Mouse (Mus musculus) forebrain, embryonic 14.5 days (tissue): ENCODE measurements around the gene Nxt1. TPM values are rescaled to one million over a fixed set of nuclear protein-coding genes. Genes with fewer than 3 reads are reported as not detected.

Source experiments
- ATAC-seq: fragments of 200-750 bp; cut with Nextera tagmentation; 2 replicates; pipeline ENCODE4 v1.8.0; 2017; ENCODE audit warnings: mild to moderate bottlenecking, moderate library complexity
- DNase-seq: peaks from one replicate; pipeline ENCODE4 v3.0.0-alpha.2; 2015; ENCODE audit warnings: low spot score
- H3K27ac ChIP-seq: fragments of 300-500 bp; sonication (generic); 2 replicates; pipeline ENCODE4 v1.5.1; 2014; ENCODE audit warnings: low read depth, mild to moderate bottlenecking, control low read depth, low read length, moderate library complexity
- H3K27me3 ChIP-seq: fragments of 300-500 bp; sonication (generic); replicated peaks from 2 replicates; pipeline ENCODE4 v1.6.1; 2014; ENCODE audit warnings: low read length, control low read depth, mixed read lengths; ENCODE audit not compliant: control insufficient read depth, insufficient read depth
- H3K36me3 ChIP-seq: fragments of 300-500 bp; sonication (generic); 2 replicates; pipeline ENCODE4 v1.6.1; 2014; ENCODE audit warnings: low read length, control low read depth; ENCODE audit not compliant: control insufficient read depth, insufficient read depth
- H3K4me1 ChIP-seq: fragments of 300-500 bp; sonication (generic); 2 replicates; pipeline ENCODE4 v1.6.1; 2014; ENCODE audit warnings: antibody characterized with exemption, low read length, control low read depth; ENCODE audit not compliant: control insufficient read depth, insufficient read depth
- H3K4me2 ChIP-seq: fragments of 300-500 bp; sonication (generic); 2 replicates; pipeline ENCODE4 v1.6.1; 2014; ENCODE audit warnings: mild to moderate bottlenecking, control low read depth, low read length
- H3K4me3 ChIP-seq: fragments of 300-500 bp; sonication (generic); 2 replicates; pipeline ENCODE4 v1.5.1; 2014; ENCODE audit warnings: low read depth, low read length, control low read depth
- H3K9ac ChIP-seq: fragments of 300-500 bp; sonication (generic); 2 replicates; pipeline ENCODE4 v1.6.1; 2014; ENCODE audit warnings: mild to moderate bottlenecking, low read length, control low read depth, moderate library complexity
- H3K9me3 ChIP-seq: fragments of 300-500 bp; sonication (generic); replicated peaks from 2 replicates; pipeline ENCODE4 v1.6.1; 2016; ENCODE audit warnings: low read length, control low read depth, mixed read lengths; ENCODE audit not compliant: control insufficient read depth
- WGBS: fragments of 180-500 bp; shearing (Covaris S2); extraction: QIAGEN DNeasy Blood & Tissue Kit; methylation state at CpG from one replicate; pipeline ENCODE4 v1.1.7; 2014; 5-methylcytosine and 5-hydroxymethylcytosine counted together
- polyA plus RNA-seq: library from polyadenylated mRNA; unstranded; fragments of >200 nt; fragmentation: Nextera tagmentation; extraction: Ambion mirVana; gene quantifications from 2 replicates; pipeline ENCODE4 v1.2.1, GENCODE M21; 2014

The Nxt1 gene
- 79.0 and 95.2 TPM in 2 replicates for polyA plus RNA-seq

DNA sequence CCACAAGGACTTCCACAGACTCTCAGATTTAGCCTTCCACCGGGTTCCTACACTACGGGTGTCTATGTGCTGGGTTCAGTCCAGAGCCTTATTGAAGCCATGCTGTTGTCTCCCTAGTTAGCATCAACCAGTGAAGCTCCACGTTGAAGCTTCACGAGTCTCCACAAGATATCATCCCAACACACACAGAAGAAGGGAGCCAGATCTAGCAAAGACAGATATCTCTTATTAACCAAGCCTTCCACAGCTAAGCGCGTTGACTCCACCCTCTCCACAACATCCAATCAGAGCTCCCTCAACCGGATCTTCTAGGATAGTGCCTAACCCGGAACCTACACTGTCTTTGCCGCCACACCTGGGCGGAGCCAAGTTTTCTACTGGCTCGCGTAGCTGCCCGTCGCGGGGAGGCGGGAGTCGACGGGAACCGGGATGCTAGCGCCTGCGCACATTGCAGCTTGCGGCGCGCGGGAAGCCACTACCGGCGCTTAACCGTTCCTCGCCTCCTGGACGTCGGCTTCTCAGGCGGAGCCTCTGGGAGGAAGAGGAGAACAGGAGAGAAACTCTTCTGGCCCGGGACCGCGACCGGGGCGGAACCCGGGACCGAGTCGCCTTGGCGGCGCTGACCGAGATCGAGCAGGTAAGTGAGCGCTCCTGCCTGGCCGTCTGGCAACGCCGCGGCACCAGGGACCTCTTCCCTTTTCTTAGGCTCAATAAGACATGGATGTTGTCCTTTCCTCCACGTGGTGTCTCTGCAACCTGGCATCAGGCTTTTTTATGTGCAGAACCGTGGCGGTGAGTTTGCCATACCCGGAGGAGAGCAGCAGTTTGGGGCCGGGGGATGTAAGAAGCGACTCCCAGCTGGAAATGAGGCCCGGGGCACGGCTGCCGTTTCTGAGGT is at the start of gene Nxt1:
Gene Nxt1 (plus strand): TSS at position 403 of the 898 bp plus-strand sequence.
- H3K4me1 ChIP-seq: peaks cover 5% of the 10 kb centered on the region
- peak within 1 kb of the TSS; percentile 87 for H3K9ac ChIP-seq
- DNase-seq (peak; percentile 99), ATAC-seq (peak; percentile 100)
- peaks cover 23% of the 10 kb centered on the region for H3K36me3 ChIP-seq
- under 1% methylated on average over 58 of the region's 58 CpGs for WGBS
- peak within 1 kb of the TSS; percentile 71 for H3K27ac ChIP-seq
- no peaks in the 10 kb centered on the region for H3K9me3 ChIP-seq
- peak within 1 kb of the TSS; percentile 84 for H3K4me2 ChIP-seq
- H3K27me3 ChIP-seq: no peaks in the 10 kb centered on the region
- H3K4me3 ChIP-seq: peak within 1 kb of the TSS; percentile 66

DNA sequence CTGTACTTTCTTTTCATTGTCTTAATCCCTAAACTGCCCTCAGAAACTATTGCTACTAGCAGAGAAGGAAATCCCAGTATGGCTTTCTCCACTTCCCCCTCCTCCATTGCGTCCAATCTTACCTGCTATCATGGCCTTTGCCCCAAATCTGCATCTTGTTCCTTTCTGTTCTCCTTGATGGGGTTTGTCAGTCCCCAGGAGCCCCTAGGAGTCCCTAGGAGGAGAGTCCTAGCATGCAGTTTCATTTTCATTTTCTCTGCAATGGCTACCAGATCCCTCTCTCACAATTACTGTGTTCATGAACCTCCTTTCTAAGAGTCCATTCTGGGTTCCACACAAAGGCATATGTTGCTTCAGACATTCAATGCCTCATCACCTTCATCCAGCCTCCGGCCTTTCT is 49.3 kb upstream of the Nxt1 start:
- no peaks in the 10 kb centered on the region for H3K9me3 ChIP-seq
- no peak overlapping the region for H3K27ac ChIP-seq
- H3K4me1 ChIP-seq: no peaks in the 10 kb centered on the region
- H3K36me3 ChIP-seq: no peaks in the 10 kb centered on the region
- no peak overlapping the region for H3K4me3 ChIP-seq
- no peak for ATAC-seq
- H3K4me2 ChIP-seq: no peak overlapping the region
- no peak for DNase-seq
- no peak overlapping the region for H3K9ac ChIP-seq
- 87% methylated on average over 2 of the region's 2 CpGs for WGBS
- no peaks in the 10 kb centered on the region for H3K27me3 ChIP-seq

DNA sequence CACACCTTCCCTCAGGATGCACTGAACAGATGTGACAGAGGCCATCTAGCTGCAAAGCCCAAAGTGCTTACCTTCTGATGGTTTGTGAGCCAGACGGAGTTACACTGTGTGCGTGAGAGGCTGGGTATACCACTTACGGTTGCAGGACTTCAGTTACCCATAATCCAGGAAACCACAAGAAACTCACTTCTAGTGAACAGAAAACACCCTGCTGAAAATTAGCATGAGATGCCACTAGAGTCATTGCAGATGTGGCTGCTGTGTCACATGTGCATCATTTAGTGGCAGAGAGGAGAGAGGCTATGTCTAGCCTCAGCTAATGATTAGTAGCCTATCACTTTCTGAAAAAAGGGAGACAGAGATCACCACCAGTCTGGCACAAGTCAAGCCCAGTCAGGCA is 47.9 kb upstream of the Nxt1 start:
- H3K9me3 ChIP-seq: no peaks in the 10 kb centered on the region
- WGBS: 91% methylated on average over 3 of the region's 3 CpGs
- no peak overlapping the region for H3K4me3 ChIP-seq
- H3K36me3 ChIP-seq: no peaks in the 10 kb centered on the region
- H3K9ac ChIP-seq: no peak overlapping the region
- H3K27me3 ChIP-seq: no peaks in the 10 kb centered on the region
- H3K4me2 ChIP-seq: no peak overlapping the region
- H3K4me1 ChIP-seq: no peaks in the 10 kb centered on the region
- DNase-seq (no peak), ATAC-seq (no peak)
- H3K27ac ChIP-seq: no peak overlapping the region

DNA sequence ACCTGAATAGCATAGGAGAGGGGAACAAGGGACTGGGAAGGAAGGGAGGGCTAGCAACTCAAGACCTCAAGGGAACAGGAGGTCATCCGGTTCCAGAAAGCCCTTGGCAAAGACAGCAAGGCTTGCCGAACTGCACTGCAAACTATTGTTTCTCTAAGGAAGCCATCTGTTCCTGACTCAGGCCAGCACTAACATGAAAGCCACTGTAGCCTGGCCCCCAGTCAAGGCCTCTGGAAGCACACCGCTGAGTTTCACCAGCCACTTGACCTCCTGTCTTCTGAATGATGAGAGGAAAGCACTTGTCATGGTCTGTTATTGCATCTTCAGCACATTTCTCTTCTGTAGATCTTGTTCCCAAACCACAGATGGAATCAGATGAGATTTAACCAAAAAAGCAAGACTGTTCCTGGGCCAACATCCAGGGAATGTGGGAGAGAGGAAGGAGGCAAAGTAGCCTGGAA is 45.4 kb upstream of the Nxt1 start:
- 80% methylated on average over 3 of the region's 3 CpGs for WGBS
- Histone ChIP-seq H3K9me3 (no peaks in the 10 kb centered on the region), H3K4me1 (no peaks in the 10 kb centered on the region), H3K4me3 (no peak overlapping the region), H3K9ac (no peak overlapping the region), H3K4me2 (no peak overlapping the region), H3K27ac (no peak overlapping the region), H3K36me3 (no peaks in the 10 kb centered on the region), H3K27me3 (no peaks in the 10 kb centered on the region)
- ATAC-seq (no peak), DNase-seq (no peak)

DNA sequence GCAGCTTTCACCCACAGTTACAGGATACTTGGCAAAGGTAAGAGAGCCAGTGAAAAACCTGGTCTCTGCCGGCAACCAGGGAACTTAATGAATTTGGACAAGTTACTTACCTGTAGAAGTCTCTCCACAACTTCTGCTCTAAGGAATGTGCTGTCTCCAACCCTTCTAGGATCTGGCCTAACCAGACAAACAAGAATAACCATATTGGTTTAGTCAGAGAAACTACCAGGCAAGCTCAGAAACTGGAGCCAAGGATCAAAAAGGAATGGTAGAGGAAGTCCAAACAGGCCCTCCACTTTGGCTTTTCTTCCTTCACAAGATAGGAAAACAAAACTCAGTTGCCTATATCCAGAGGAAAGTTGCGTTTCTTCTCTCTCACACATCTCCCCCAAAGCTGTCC is 41.4 kb upstream of the Nxt1 start:
- Histone ChIP-seq H3K4me1 (no peaks in the 10 kb centered on the region), H3K27ac (no peak overlapping the region), H3K36me3 (no peaks in the 10 kb centered on the region), H3K4me3 (no peak overlapping the region), H3K27me3 (no peaks in the 10 kb centered on the region), H3K9me3 (no peaks in the 10 kb centered on the region), H3K9ac (no peak overlapping the region), H3K4me2 (no peak overlapping the region)
- ATAC-seq (no peak), DNase-seq (no peak)
- 91% methylated on average over 2 of the region's 2 CpGs for WGBS

DNA sequence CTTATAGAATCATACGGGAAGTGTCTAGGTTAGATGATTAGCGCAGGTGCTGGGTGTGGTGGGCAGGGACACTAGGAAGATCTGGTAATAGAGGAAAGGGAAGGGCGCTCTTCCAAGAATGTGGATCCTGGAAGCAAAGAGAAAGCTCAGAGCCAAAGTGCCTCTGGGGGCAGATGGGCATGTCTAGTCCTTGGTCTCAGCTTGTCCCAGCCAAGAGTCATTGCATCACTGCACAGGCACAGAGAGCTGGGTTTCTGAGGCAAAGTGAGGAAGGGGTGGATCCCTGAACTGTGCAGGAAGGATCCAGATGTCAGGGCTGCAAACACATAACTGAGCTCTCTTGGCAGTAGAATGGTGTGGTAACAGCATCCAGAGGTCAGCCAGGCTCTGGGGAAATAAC is 40.8 kb upstream of the Nxt1 start:
- no peaks in the 10 kb centered on the region for H3K9me3 ChIP-seq
- H3K27me3 ChIP-seq: no peaks in the 10 kb centered on the region
- H3K9ac ChIP-seq: no peak overlapping the region
- no peaks in the 10 kb centered on the region for H3K36me3 ChIP-seq
- ATAC-seq (no peak), DNase-seq (no peak)
- 93% methylated on average over 3 of the region's 3 CpGs for WGBS
- H3K27ac ChIP-seq: no peak overlapping the region
- no peaks in the 10 kb centered on the region for H3K4me1 ChIP-seq
- H3K4me3 ChIP-seq: no peak overlapping the region
- H3K4me2 ChIP-seq: no peak overlapping the region

DNA sequence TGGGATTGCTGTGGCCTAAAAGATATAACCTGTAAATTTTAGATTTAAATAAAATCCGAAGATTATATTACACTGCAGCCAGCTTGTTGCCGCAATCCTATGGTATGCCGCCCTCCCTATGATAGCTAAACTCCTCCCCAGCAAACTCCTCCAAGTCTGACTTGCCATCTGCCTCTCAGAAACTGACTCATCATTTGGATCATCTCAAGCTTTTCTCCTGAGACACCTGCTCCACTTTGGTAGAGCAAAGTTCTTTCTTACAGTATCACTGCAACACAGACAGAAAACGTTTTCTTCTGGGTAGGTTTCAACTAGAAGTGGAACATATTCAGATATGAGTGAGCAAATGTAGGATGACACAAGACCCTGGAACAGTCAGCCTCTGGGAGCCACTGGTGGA is 37.9 kb upstream of the Nxt1 start:
- DNase-seq (no peak), ATAC-seq (no peak)
- Histone ChIP-seq H3K9me3 (no peaks in the 10 kb centered on the region), H3K36me3 (no peaks in the 10 kb centered on the region), H3K4me1 (no peaks in the 10 kb centered on the region), H3K9ac (no peak overlapping the region), H3K4me3 (no peak overlapping the region), H3K27me3 (no peaks in the 10 kb centered on the region), H3K4me2 (no peak overlapping the region), H3K27ac (no peak overlapping the region)
- 89% methylated on average over 4 of the region's 4 CpGs for WGBS

DNA sequence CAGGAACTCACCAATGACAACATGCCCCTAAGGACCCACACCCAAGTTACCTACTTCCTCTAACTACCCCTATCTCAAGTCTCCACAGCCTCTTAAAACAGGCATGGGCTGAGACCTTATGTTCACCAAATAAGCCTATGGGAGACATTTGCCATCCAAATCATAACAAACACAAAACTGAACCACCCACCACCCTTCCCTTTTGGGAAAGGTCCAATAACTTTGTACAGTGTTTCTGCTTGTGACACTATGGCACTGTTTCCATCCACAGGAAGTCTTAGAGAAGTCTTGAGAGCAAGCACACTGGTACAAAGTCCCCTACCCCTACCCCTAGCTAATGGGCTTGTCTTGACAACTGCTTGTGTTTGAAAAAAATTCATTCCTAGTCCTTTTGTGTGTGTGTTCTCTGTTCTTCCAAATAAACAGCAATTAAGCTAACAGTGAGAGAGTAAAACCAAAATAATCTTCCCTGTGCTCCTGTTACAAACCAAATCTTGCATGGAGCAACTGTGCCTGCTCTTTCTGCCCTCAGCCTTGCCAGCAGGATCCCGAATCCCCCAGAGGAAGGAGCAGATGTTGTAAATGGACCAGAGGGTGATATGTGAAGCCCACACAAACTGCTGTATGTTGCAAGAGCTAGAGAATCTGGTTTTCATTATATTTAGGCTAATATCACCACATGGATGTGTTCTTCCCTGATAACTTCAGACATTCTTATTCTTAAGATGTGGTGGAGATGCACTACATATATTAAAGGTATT is 29.6 kb upstream of the Nxt1 start:
- Histone ChIP-seq H3K9me3 (no peaks in the 10 kb centered on the region), H3K36me3 (no peaks in the 10 kb centered on the region), H3K4me1 (no peaks in the 10 kb centered on the region), H3K9ac (no peak overlapping the region), H3K4me3 (no peak overlapping the region), H3K27ac (no peak overlapping the region), H3K27me3 (no peaks in the 10 kb centered on the region), H3K4me2 (no peak overlapping the region)
- ATAC-seq (no peak), DNase-seq (no peak)
- 70% methylated on average over 1 of the region's 1 CpGs for WGBS
